Mouse (Mus musculus) limb, embryonic 13.5 days (tissue): Measurements from ENCODE around the gene Tenm3. TPM values are rescaled to one million over a fixed set of nuclear protein-coding genes. Genes with fewer than 3 reads are reported as not detected.
"Not testable (repeated sequence)": the region's sequence is repeated elsewhere in the genome, so short reads cannot be mapped to it uniquely, and the experiment has no call there.

ENCODE experiments used
- ATAC-seq: fragments of 200-750 bp; cut with Nextera tagmentation; 2 replicates; pipeline ENCODE4 v1.8.0; 2017; ENCODE audit warnings: low read depth, moderate number of reproducible peaks, moderate TSS enrichment; ENCODE audit not compliant: low FRiP score
- H3K27ac ChIP-seq: fragments of 300-500 bp; sonication (generic); 2 replicates; pipeline ENCODE4 v1.5.1; 2015; ENCODE audit warnings: inconsistent platforms, mild to moderate bottlenecking, moderate library complexity
- H3K27me3 ChIP-seq: fragments of 300-500 bp; sonication (generic); 2 replicates; pipeline ENCODE4 v1.6.1; 2015; ENCODE audit warnings: mild to moderate bottlenecking, inconsistent platforms
- H3K36me3 ChIP-seq: fragments of 300-500 bp; sonication (generic); 2 replicates; pipeline ENCODE4 v1.6.1; 2015; ENCODE audit warnings: inconsistent platforms, mild to moderate bottlenecking, moderate library complexity
- H3K4me1 ChIP-seq: fragments of 300-500 bp; sonication (generic); 2 replicates; pipeline ENCODE4 v1.6.1; 2015; ENCODE audit warnings: inconsistent platforms
- H3K4me2 ChIP-seq: fragments of 300-500 bp; sonication (generic); replicated peaks from 2 replicates; pipeline ENCODE4 v1.6.1; 2015; ENCODE audit warnings: inconsistent platforms, mild to moderate bottlenecking, moderate library complexity
- H3K4me3 ChIP-seq: fragments of 300-500 bp; sonication (generic); 2 replicates; pipeline ENCODE4 v1.5.1; 2015; ENCODE audit warnings: moderate library complexity, mild to moderate bottlenecking, inconsistent platforms
- H3K9ac ChIP-seq: fragments of 300-500 bp; sonication (generic); 2 replicates; pipeline ENCODE4 v1.6.1; 2015; ENCODE audit warnings: mild to moderate bottlenecking, inconsistent platforms
- H3K9me3 ChIP-seq: fragments of 300-500 bp; sonication (generic); 2 replicates; pipeline ENCODE4 v1.6.1; 2016; ENCODE audit warnings: inconsistent platforms
- WGBS: fragments of 180-500 bp; shearing (Covaris S2); methylation state at CpG from one replicate; pipeline ENCODE4 v1.1.7; 2015; 5-methylcytosine and 5-hydroxymethylcytosine counted together
- polyA plus RNA-seq: library from polyadenylated mRNA; unstranded; fragments of >200 nt; fragmentation: Nextera tagmentation; extraction: Ambion mirVana; gene quantifications from 2 replicates; pipeline ENCODE4 v1.2.1, GENCODE M21; 2015

The Tenm3 gene
- polyA plus RNA-seq, 1 experiment from 2014 or later, result 41.0 TPM

- Histone ChIP-seq H3K4me1 (no peaks in the 10 kb centered on the region), H3K4me3 (no peak overlapping the region), H3K27me3 (no peaks in the 10 kb centered on the region), H3K4me2 (no peak overlapping the region), H3K9me3 (no peaks in the 10 kb centered on the region), H3K9ac (no peak overlapping the region), H3K36me3 (no peaks in the 10 kb centered on the region), H3K27ac (no peak overlapping the region)
- WGBS, result 69% methylated on average over 9 of the region's 9 CpGs
- no peak for ATAC-seq
These were observed 640.1 kb downstream of the Tenm3 start for GRCm38 (mm10) chr8:48203611-48204010.

- no peak overlapping the region for H3K9ac ChIP-seq
- H3K9me3 ChIP-seq, result no peaks in the 10 kb centered on the region
- H3K27ac ChIP-seq, result no peak overlapping the region
- H3K4me2 ChIP-seq, result no peak overlapping the region
- no peaks in the 10 kb centered on the region for H3K27me3 ChIP-seq
- no peaks in the 10 kb centered on the region for H3K4me1 ChIP-seq
- 55% methylated on average over 6 of the region's 6 CpGs for WGBS
- H3K36me3 ChIP-seq, result no peaks in the 10 kb centered on the region
- H3K4me3 ChIP-seq, result no peak overlapping the region
- no peak for ATAC-seq
These were observed 640.6 kb downstream of the Tenm3 start for GRCm38 (mm10) chr8:48203161-48203560.

DNA sequence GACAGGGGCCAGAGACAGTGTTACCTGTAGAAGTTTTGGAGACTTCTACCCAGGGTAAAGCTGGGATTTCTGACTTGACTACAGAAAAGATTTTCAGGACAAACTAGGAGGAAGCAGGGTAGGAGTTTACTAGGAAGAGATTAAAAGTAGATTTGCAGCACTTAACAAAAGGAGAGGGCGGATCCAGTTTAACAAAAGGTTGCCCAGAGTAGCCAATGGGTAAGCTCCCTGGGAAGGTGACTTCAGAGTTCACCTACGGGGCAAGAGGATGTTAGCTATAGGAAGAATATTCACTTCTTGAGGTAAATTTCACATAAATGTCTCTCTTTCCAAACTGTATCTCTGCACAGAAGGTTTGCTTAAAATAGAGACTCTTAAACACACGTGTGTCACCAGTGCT is 641.1 kb downstream of the Tenm3 start:
- H3K4me1 ChIP-seq, result no peaks in the 10 kb centered on the region
- no peak overlapping the region for H3K4me3 ChIP-seq
- no peaks in the 10 kb centered on the region for H3K9me3 ChIP-seq
- no peak overlapping the region for H3K4me2 ChIP-seq
- H3K27me3 ChIP-seq, result no peaks in the 10 kb centered on the region
- no peak overlapping the region for H3K27ac ChIP-seq
- no peak for ATAC-seq
- WGBS, result 81% methylated on average over 3 of the region's 3 CpGs
- H3K36me3 ChIP-seq, result no peaks in the 10 kb centered on the region
- no peak overlapping the region for H3K9ac ChIP-seq

DNA sequence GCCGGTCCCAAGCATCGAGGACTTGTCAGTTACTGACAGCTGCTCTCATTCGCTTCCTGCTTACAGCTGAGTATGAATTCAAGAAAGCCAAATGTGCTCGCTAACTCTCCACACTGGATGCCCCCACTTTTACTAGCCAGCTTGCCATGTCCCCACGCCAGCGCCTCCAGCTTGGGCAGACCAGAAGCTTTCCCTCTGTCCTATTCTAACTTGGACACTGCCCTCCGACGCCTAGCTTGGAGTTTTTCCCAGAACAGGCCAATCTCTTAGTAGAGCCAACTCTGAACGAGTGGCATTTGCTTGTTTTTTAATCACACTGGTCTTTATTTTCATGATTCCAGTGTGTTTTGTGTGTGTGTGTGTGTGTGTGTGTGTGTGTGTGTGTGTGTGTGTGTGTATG is 644.6 kb downstream of the Tenm3 start:
- H3K4me3 ChIP-seq, result no peak overlapping the region
- no peak overlapping the region for H3K4me2 ChIP-seq
- H3K27ac ChIP-seq, result no peak overlapping the region
- H3K4me1 ChIP-seq, result no peaks in the 10 kb centered on the region
- 93% methylated on average over 9 of the region's 9 CpGs for WGBS
- H3K36me3 ChIP-seq, result no peaks in the 10 kb centered on the region
- H3K27me3 ChIP-seq, result no peaks in the 10 kb centered on the region
- no peak for ATAC-seq
- 0 out of 2 replicates have a peak, but pooled peaks cover 4% of the 10 kb centered on the region for H3K9me3 ChIP-seq
- no peak overlapping the region for H3K9ac ChIP-seq

- Histone ChIP-seq H3K9ac (no peak overlapping the region), H3K27ac (no peak overlapping the region), H3K9me3 (0 out of 2 replicates have a peak, but pooled peaks cover 4% of the 10 kb centered on the region), H3K4me2 (no peak overlapping the region), H3K36me3 (no peaks in the 10 kb centered on the region), H3K4me1 (no peaks in the 10 kb centered on the region), H3K27me3 (no peaks in the 10 kb centered on the region), H3K4me3 (no peak overlapping the region)
- 97% methylated on average over 9 of the region's 9 CpGs for WGBS
- no peak for ATAC-seq
These were observed 647.8 kb downstream of the Tenm3 start for GRCm38 (mm10) chr8:48195971-48196370.

GRCm38 (mm10) chr8:48188586-48188985 is 655.2 kb downstream of the Tenm3 start:
- no peak overlapping the region for H3K9ac ChIP-seq
- H3K36me3 ChIP-seq, result no peaks in the 10 kb centered on the region
- no peaks in the 10 kb centered on the region for H3K27me3 ChIP-seq
- no peak overlapping the region for H3K27ac ChIP-seq
- H3K9me3 ChIP-seq, result peaks cover 4% of the 10 kb centered on the region; the same call in 1 of the 2 replicates
- WGBS, result 97% methylated on average over 12 of the region's 12 CpGs
- no peak for ATAC-seq
- H3K4me1 ChIP-seq, result no peaks in the 10 kb centered on the region
- H3K4me3 ChIP-seq, result no peak overlapping the region
- H3K4me2 ChIP-seq, result no peak overlapping the region

DNA sequence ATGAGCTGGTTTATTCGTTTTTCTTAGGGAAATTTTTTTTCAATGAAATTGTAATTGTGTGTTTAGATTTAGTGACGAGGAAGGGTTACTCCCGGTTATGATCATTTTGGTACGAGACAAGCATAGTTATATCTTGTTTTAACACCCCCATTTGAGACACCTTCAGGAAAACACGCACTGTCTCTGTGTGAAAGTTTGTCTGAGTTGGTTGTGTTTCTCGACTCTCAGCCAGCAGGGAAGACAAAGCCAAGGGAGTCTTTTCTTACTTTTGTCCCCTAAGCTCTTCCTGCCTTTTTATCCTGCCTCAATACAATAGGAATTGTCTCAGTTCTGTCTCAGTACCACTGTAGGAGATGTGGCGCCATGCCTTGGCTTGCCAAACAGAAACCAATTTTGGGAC is 660.0 kb downstream of the Tenm3 start:
- Histone ChIP-seq H3K27me3 (no peaks in the 10 kb centered on the region), H3K36me3 (no peaks in the 10 kb centered on the region), H3K4me2 (no peak overlapping the region), H3K9me3 (peaks cover 4% of the 10 kb centered on the region; the same call in 1 of the 2 replicates), H3K4me3 (no peak overlapping the region), H3K9ac (no peak overlapping the region), H3K27ac (no peak overlapping the region), H3K4me1 (no peaks in the 10 kb centered on the region)
- ATAC-seq, result no peak
- WGBS, result 88% methylated on average over 7 of the region's 7 CpGs

- no peak overlapping the region for H3K27ac ChIP-seq
- ATAC-seq, result no peak
- H3K36me3 ChIP-seq, result no peaks in the 10 kb centered on the region
- H3K9me3 ChIP-seq, result no peaks in the 10 kb centered on the region
- H3K4me3 ChIP-seq, result no peak overlapping the region
- no peaks in the 10 kb centered on the region for H3K4me1 ChIP-seq
- no peak overlapping the region for H3K9ac ChIP-seq
- H3K4me2 ChIP-seq, result no peak overlapping the region
- WGBS, result 95% methylated on average over 3 of the region's 3 CpGs
- no peaks in the 10 kb centered on the region for H3K27me3 ChIP-seq
These were observed 662.8 kb downstream of the Tenm3 start for GRCm38 (mm10) chr8:48181000-48181399.

GRCm38 (mm10) chr8:48180146-48180545 is 663.6 kb downstream of the Tenm3 start:
- H3K9ac ChIP-seq, H3K9me3 ChIP-seq, H3K36me3 ChIP-seq, H3K4me1 ChIP-seq, H3K4me3 ChIP-seq, H3K27me3 ChIP-seq, H3K4me2 ChIP-seq, H3K27ac ChIP-seq, ATAC-seq: not testable (repeated sequence)
- WGBS, result 89% methylated on average over 9 of the region's 9 CpGs

DNA sequence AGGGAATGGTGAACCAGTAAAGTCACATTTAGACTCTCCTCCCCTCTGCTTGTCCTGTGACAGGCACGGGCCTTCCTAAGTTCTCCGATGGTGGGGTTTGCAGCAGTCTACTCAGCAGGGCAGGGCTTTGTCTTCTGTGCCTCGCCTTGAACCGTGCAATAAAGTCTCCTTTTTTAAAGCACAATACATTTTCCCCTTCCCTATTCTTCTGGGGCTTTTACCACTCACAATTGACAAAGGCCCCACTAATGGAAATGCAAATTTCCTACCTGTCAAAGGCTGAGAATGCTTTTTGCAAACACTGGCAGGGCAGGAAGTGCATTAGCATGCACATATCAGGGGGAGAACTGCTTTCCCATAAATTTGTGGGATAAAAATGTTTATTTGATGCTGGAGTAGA is 664.8 kb downstream of the Tenm3 start:
- Histone ChIP-seq H3K9me3 (no peaks in the 10 kb centered on the region), H3K4me1 (no peaks in the 10 kb centered on the region), H3K9ac (no peak overlapping the region), H3K4me2 (no peak overlapping the region), H3K27ac (no peak overlapping the region), H3K27me3 (no peaks in the 10 kb centered on the region), H3K4me3 (no peak overlapping the region), H3K36me3 (no peaks in the 10 kb centered on the region)
- 69% methylated on average over 4 of the region's 4 CpGs for WGBS
- ATAC-seq, result no peak

DNA sequence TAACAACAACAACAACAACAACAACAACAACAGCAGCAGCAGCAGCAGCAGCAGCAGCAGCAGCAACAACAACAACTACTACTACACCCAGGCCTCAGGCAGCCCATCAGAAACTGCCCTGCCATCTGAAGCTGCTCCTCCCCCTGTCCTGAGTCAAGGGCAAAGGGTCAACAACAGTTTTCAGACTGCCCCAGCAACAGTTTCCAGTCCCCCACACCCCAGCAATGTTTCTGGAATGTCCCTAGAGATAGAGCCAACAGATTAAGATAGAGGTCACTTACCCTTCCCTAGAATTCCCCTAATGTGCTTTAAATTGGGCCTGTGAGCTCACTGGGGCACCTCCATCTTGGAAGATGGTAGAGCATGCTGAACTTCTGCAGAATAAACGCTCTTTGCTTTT is 665.9 kb downstream of the Tenm3 start:
- no peak overlapping the region for H3K27ac ChIP-seq
- no peaks in the 10 kb centered on the region for H3K36me3 ChIP-seq
- H3K4me2 ChIP-seq, result no peak overlapping the region
- no peaks in the 10 kb centered on the region for H3K4me1 ChIP-seq
- no peak overlapping the region for H3K9ac ChIP-seq
- H3K9me3 ChIP-seq, result no peaks in the 10 kb centered on the region
- H3K4me3 ChIP-seq, result no peak overlapping the region
- no peaks in the 10 kb centered on the region for H3K27me3 ChIP-seq
- WGBS, result 88% methylated on average over 1 of the region's 1 CpGs
- no peak for ATAC-seq
